Mouse (Mus musculus) stomach, postnatal 0 days (tissue): ENCODE results near the gene Atp8b4. TPM values are rescaled to one million over a fixed set of nuclear protein-coding genes. Genes with fewer than 3 reads are reported as not detected.

ENCODE experiments used
- ATAC-seq: fragments of 200-750 bp; cut with Nextera tagmentation; 2 replicates; pipeline ENCODE4 v1.8.0; 2017; ENCODE audit not compliant: low FRiP score, low TSS enrichment
- DNase-seq: peaks from one replicate; pipeline ENCODE4 v3.0.0-alpha.2; 2016; ENCODE audit warnings: low spot score
- H3K27ac ChIP-seq: fragments of 300-500 bp; sonication (generic); replicated peaks from 2 replicates; pipeline ENCODE4 v1.5.1; 2014; ENCODE audit warnings: mild to moderate bottlenecking, control low read depth
- H3K27me3 ChIP-seq: fragments of 300-500 bp; sonication (generic); 2 replicates; pipeline ENCODE4 v1.6.1; 2014; ENCODE audit warnings: low read length; ENCODE audit not compliant: control insufficient read depth, insufficient read depth
- H3K36me3 ChIP-seq: fragments of 300-500 bp; sonication (generic); 2 replicates; pipeline ENCODE4 v1.6.1; 2014; ENCODE audit warnings: low read length, mixed read lengths; ENCODE audit not compliant: control insufficient read depth, insufficient read depth
- H3K4me1 ChIP-seq: fragments of 300-500 bp; sonication (generic); replicated peaks from 2 replicates; pipeline ENCODE4 v1.6.1; 2014; ENCODE audit warnings: antibody characterized with exemption; ENCODE audit not compliant: control insufficient read depth, insufficient read depth
- H3K4me2 ChIP-seq: fragments of 300-500 bp; sonication (generic); replicated peaks from 2 replicates; pipeline ENCODE4 v1.6.1; 2014; ENCODE audit warnings: low read depth, mild to moderate bottlenecking, control low read depth, moderate library complexity
- H3K4me3 ChIP-seq: fragments of 300-500 bp; sonication (generic); 2 replicates; pipeline ENCODE4 v1.5.1; 2014; ENCODE audit warnings: low read depth, low read length, control low read depth
- H3K9ac ChIP-seq: fragments of 300-500 bp; sonication (generic); 2 replicates; pipeline ENCODE4 v1.6.1; 2014; ENCODE audit warnings: mild to moderate bottlenecking, low read length, control low read depth, mixed read lengths
- H3K9me3 ChIP-seq: fragments of 300-500 bp; sonication (generic); 2 replicates; pipeline ENCODE4 v1.6.1; 2016; ENCODE audit warnings: low read length; ENCODE audit not compliant: control insufficient read depth
- CTCF ChIP-seq: IDR thresholded peaks from 2 replicates; pipeline ENCODE4 v1.5.1; 2016; ENCODE audit warnings: antibody characterized with exemption, low read depth, mild to moderate bottlenecking, moderate library complexity
- EP300 ChIP-seq: optimal IDR thresholded peaks from 2 replicates; pipeline ENCODE3; 2016; ENCODE audit warnings: antibody characterized with exemption
- WGBS: fragments of 180-500 bp; shearing (Covaris S2); extraction: QIAGEN DNeasy Blood & Tissue Kit; methylation state at CpG from one replicate; pipeline ENCODE4 v1.1.7; 2014; 5-methylcytosine and 5-hydroxymethylcytosine counted together
- polyA plus RNA-seq: library from polyadenylated mRNA; unstranded; fragments of >200 nt; fragmentation: Nextera tagmentation; extraction: Ambion mirVana; gene quantifications from 2 replicates; pipeline ENCODE4 v1.2.1, GENCODE M21; 2015

Atp8b4 gene
- polyA plus RNA-seq, 1 experiment from 2014 or later, result 0.07 TPM

- TF ChIP-seq EP300 (peak; percentile 65), CTCF (no peak)
- H3K36me3 ChIP-seq, result no peaks in the 10 kb centered on the region
- H3K4me2 ChIP-seq, result no peak overlapping the region
- H3K9ac ChIP-seq, result no peak overlapping the region
- no peaks in the 10 kb centered on the region for H3K4me1 ChIP-seq
- DNase-seq (no peak), ATAC-seq (no peak; the same call in 1 of the 2 replicates)
- H3K27ac ChIP-seq, result peak overlapping the region; percentile 41; the same call in 1 of the 2 replicates
- H3K27me3 ChIP-seq, result no peaks in the 10 kb centered on the region
- WGBS, result 48% methylated on average over 1 of the region's 1 CpGs
- no peak overlapping the region for H3K4me3 ChIP-seq
- no peaks in the 10 kb centered on the region for H3K9me3 ChIP-seq
Measured at GRCm38 (mm10) chr2:126434712-126435111, 65.8 kb downstream of the Atp8b4 start.

- ATAC-seq (no peak; the same call in 1 of the 2 replicates), DNase-seq (no peak)
- TF ChIP-seq EP300, result no peak
- TF ChIP-seq CTCF, result no peak
- H3K4me2 ChIP-seq, result no peak overlapping the region
- H3K4me1 ChIP-seq, result no peaks in the 10 kb centered on the region
- no peak overlapping the region for H3K4me3 ChIP-seq
- no peaks in the 10 kb centered on the region for H3K9me3 ChIP-seq
- 79% methylated on average over 9 of the region's 9 CpGs for WGBS
- no peaks in the 10 kb centered on the region for H3K27me3 ChIP-seq
- peak overlapping the region; percentile 41; the same call in 1 of the 2 replicates for H3K27ac ChIP-seq
- no peaks in the 10 kb centered on the region for H3K36me3 ChIP-seq
- no peak overlapping the region for H3K9ac ChIP-seq
Measured at GRCm38 (mm10) chr2:126434305-126434704, 66.2 kb downstream of the Atp8b4 start.

DNA sequence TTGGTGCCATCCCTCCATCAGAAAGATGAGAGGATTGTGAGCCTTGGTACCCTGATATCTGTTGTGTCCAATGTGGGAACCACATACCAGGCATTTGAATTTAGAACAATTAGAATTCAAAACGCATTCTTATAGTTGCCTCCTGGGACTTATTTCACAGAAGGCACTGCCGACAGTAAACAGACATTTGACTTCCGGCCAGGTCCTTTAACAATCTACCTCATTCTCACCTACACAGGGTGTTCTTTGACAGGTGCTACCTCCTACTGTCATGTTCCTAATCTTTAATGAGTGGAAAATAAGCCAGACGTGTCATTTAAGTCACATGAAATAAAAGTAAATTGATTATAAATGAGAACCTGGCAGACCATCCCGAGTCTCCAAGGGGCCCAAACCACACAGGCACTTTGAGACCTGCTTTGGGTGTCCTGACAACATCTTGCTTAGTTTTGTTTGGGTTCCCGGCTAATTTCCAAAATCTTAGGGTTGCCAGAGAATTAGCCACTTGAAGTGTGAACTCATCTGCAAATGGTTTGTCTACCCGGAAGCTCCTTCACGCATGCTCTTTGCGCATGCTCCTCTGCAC lies 67.9 kb downstream of the Atp8b4 start:
- Histone ChIP-seq H3K4me3 (no peak overlapping the region), H3K9me3 (no peaks in the 10 kb centered on the region), H3K36me3 (no peaks in the 10 kb centered on the region), H3K27ac (no peak overlapping the region), H3K9ac (no peak overlapping the region), H3K27me3 (no peaks in the 10 kb centered on the region), H3K4me2 (no peak overlapping the region), H3K4me1 (no peaks in the 10 kb centered on the region)
- whole genome bisulfite sequencing, result 76% methylated on average over 9 of the region's 9 CpGs
- no peak for TF ChIP-seq CTCF
- ATAC-seq (no peak), DNase-seq (no peak)

- WGBS, result 11% methylated on average over 3 of the region's 3 CpGs
- no peak; the same call in 1 of the 2 replicates for ATAC-seq
- peak; percentile 54 for DNase-seq
Measured at GRCm38 (mm10) chr2:126429282-126429681, 71.2 kb downstream of the Atp8b4 start.

GRCm38 (mm10) chr2:126425223-126425622 lies 75.3 kb downstream of the Atp8b4 start:
- Histone ChIP-seq H3K4me3 (no peak overlapping the region), H3K36me3 (no peaks in the 10 kb centered on the region), H3K9ac (no peak overlapping the region), H3K27me3 (no peaks in the 10 kb centered on the region), H3K9me3 (no peaks in the 10 kb centered on the region), H3K4me2 (no peak overlapping the region), H3K4me1 (no peaks in the 10 kb centered on the region), H3K27ac (no peak overlapping the region)
- WGBS, result 77% methylated on average over 3 of the region's 3 CpGs
- ATAC-seq (no peak), DNase-seq (no peak)
- TF ChIP-seq EP300 (no peak), CTCF (no peak)

More at GRCm38 (mm10) chr2:126429282-126429681, 71.2 kb downstream of the Atp8b4 start:
- no peak overlapping the region for H3K4me3 ChIP-seq
- no peak overlapping the region for H3K27ac ChIP-seq
- H3K9ac ChIP-seq, result no peak overlapping the region
- H3K9me3 ChIP-seq, result no peaks in the 10 kb centered on the region
- no peaks in the 10 kb centered on the region for H3K27me3 ChIP-seq
- H3K4me2 ChIP-seq, result no peak overlapping the region
- TF ChIP-seq CTCF (peak; percentile 92), EP300 (no peak)
- H3K4me1 ChIP-seq, result no peaks in the 10 kb centered on the region
- H3K36me3 ChIP-seq, result no peaks in the 10 kb centered on the region

- DNase-seq, result no peak
- TF ChIP-seq EP300 (no peak), CTCF (no peak)
- H3K27me3 ChIP-seq, result no peaks in the 10 kb centered on the region
- no peak overlapping the region for H3K4me3 ChIP-seq
- H3K4me2 ChIP-seq, result no peak overlapping the region
- H3K4me1 ChIP-seq, result no peaks in the 10 kb centered on the region
- no peaks in the 10 kb centered on the region for H3K36me3 ChIP-seq
- H3K9me3 ChIP-seq, result no peaks in the 10 kb centered on the region
- no peak for ATAC-seq
- H3K9ac ChIP-seq, result no peak overlapping the region
- WGBS, result 76% methylated on average over 8 of the region's 8 CpGs
- no peak overlapping the region for H3K27ac ChIP-seq
Measured at GRCm38 (mm10) chr2:126424714-126425113, 75.8 kb downstream of the Atp8b4 start.
